ENCODE assay signal across 8 mouse cellular contexts in genomic region chr11:88849732-88850131, GRCm38 (mm10). TPM values are rescaled to one million over a fixed set of nuclear protein-coding genes. Genes with fewer than 3 reads are reported as not detected.
DNase-seq lines count a peak whose midpoint lies in the region; ATAC-seq lines count a peak whose summit lies in the region.

No protein-coding gene starts in this region.

- H3K4me1 ChIP-seq in midbrain, embryonic 11.5 days (ENCODE audit: control insufficient read depth, insufficient read depth, low read length): no peaks in the 10 kb centered on the region; the same call in 1 of the 2 replicates
- H3K4me1 ChIP-seq in midbrain, embryonic 15.5 days: peaks cover 13% of the 10 kb centered on the region; the same call in 1 of the 2 replicates
- H3K4me1 ChIP-seq in intestine, embryonic 16.5 days (ENCODE audit: control insufficient read depth, insufficient read depth, low read length): peaks cover 24% of the 10 kb centered on the region
- peaks cover 17% of the 10 kb centered on the region for H3K4me1 ChIP-seq in stomach, embryonic 15.5 days

- no peak for DNase-seq in frontal cortex, postnatal 14 days (ENCODE audit: low spot score in 2 of 2)
- no peak for DNase-seq in midbrain, embryonic 11.5 days (ENCODE audit: low spot score, missing footprints)
- no peak for DNase-seq in adrenal gland, adult 18-20 months (ENCODE audit: low spot score in 2 of 2)
- DNase-seq in urinary bladder, postnatal 36 days (ENCODE audit: low spot score in 2 of 2): no peak

- no peaks in the 10 kb centered on the region for H3K9me3 ChIP-seq in midbrain, embryonic 11.5 days (ENCODE audit: control insufficient read depth, low read length)
- no peaks in the 10 kb centered on the region for H3K9me3 ChIP-seq in midbrain, embryonic 15.5 days
- H3K9me3 ChIP-seq in intestine, embryonic 16.5 days (ENCODE audit: control insufficient read depth, low read length): no peaks in the 10 kb centered on the region
- no peaks in the 10 kb centered on the region for H3K9me3 ChIP-seq in stomach, embryonic 15.5 days

- H3K4me3 ChIP-seq in midbrain, embryonic 11.5 days (ENCODE audit: low read depth, low read length): no peak overlapping the region
- no peak overlapping the region for H3K4me3 ChIP-seq in midbrain, embryonic 15.5 days
- no peak overlapping the region for H3K4me3 ChIP-seq in intestine, embryonic 16.5 days (ENCODE audit: low read length)
- H3K4me3 ChIP-seq in stomach, embryonic 15.5 days (replicated peaks): no peak overlapping the region

- 88% methylated on average over 3 of the region's 3 CpGs for WGBS in midbrain, embryonic 11.5 days
- WGBS in midbrain, embryonic 15.5 days: 80% methylated on average over 3 of the region's 3 CpGs
- 59% methylated on average over 3 of the region's 3 CpGs for WGBS in intestine, embryonic 16.5 days
- 53% methylated on average over 3 of the region's 3 CpGs for WGBS in stomach, embryonic 15.5 days

- H3K9ac ChIP-seq in midbrain, embryonic 11.5 days (ENCODE audit: low read length): no peak overlapping the region
- H3K9ac ChIP-seq in midbrain, embryonic 15.5 days: no peak overlapping the region
- no peak overlapping the region for H3K9ac ChIP-seq in intestine, embryonic 16.5 days (ENCODE audit: low read depth, low read length)
- H3K9ac ChIP-seq in stomach, embryonic 15.5 days: no peak overlapping the region

- H3K4me2 ChIP-seq in midbrain, embryonic 11.5 days: no peak overlapping the region
- H3K4me2 ChIP-seq in midbrain, embryonic 15.5 days: no peak overlapping the region
- no peak overlapping the region for H3K4me2 ChIP-seq in intestine, embryonic 16.5 days (ENCODE audit: low read depth, low read length)
- no peak overlapping the region for H3K4me2 ChIP-seq in stomach, embryonic 15.5 days

- ATAC-seq in frontal cortex, adult (ENCODE audit: low TSS enrichment): peak; percentile 18; the same call in 1 of the 2 replicates
- ATAC-seq in midbrain, embryonic 11.5 days (ENCODE audit: low FRiP score): no peak
- no peak for ATAC-seq in midbrain, embryonic 15.5 days (replicated peaks)
- peak; percentile 44; the same call in 1 of the 2 replicates for ATAC-seq in intestine, embryonic 16.5 days
- ATAC-seq in stomach, embryonic 15.5 days (ENCODE audit: insufficient read depth, low FRiP score, low read depth): no peak; the same call in 1 of the 2 replicates

- 0 out of 2 replicates have a peak overlapping the region, but pooled peaks have one; percentile 20 for H3K27ac ChIP-seq in midbrain, embryonic 11.5 days (ENCODE audit: low read depth, low read length)
- H3K27ac ChIP-seq in midbrain, embryonic 15.5 days: no peak overlapping the region
- H3K27ac ChIP-seq in intestine, embryonic 16.5 days (ENCODE audit: low read length): peak overlapping the region; percentile 43
- peak overlapping the region; percentile 57 for H3K27ac ChIP-seq in stomach, embryonic 15.5 days

- H3K36me3 ChIP-seq in midbrain, embryonic 11.5 days (ENCODE audit: control insufficient read depth, insufficient read depth, low read length): peaks cover 3% of the 10 kb centered on the region; the same call in 1 of the 2 replicates
- peaks cover 7% of the 10 kb centered on the region for H3K36me3 ChIP-seq in midbrain, embryonic 15.5 days (replicated peaks)
- H3K36me3 ChIP-seq in intestine, embryonic 16.5 days (ENCODE audit: control insufficient read depth, insufficient read depth, low read length): 0 out of 2 replicates have a peak, but pooled peaks cover under 1% of the 10 kb centered on the region
- H3K36me3 ChIP-seq in stomach, embryonic 15.5 days: 0 out of 2 replicates have a peak, but pooled peaks cover 6% of the 10 kb centered on the region

- no peaks in the 10 kb centered on the region for H3K27me3 ChIP-seq in midbrain, embryonic 11.5 days (ENCODE audit: control insufficient read depth, insufficient read depth, low read length)
- H3K27me3 ChIP-seq in midbrain, embryonic 15.5 days (replicated peaks): no peaks in the 10 kb centered on the region
- H3K27me3 ChIP-seq in intestine, embryonic 16.5 days (replicated peaks; ENCODE audit: control insufficient read depth, insufficient read depth, low read length): no peaks in the 10 kb centered on the region
- H3K27me3 ChIP-seq in stomach, embryonic 15.5 days (replicated peaks): no peaks in the 10 kb centered on the region

RNA-seq across cellular contexts. Expression of gene Akap1, which starts 14.7 kb away (rescaled TPM):
- polyA plus RNA-seq in midbrain, embryonic 11.5 days (2014; fragmentation: Nextera tagmentation; extraction: Ambion mirVana): 13.0 and 13.6 TPM in 2 replicates
- 34.9 and 35.4 TPM in 2 replicates for polyA plus RNA-seq in midbrain, embryonic 15.5 days (2015; fragmentation: Nextera tagmentation; extraction: Ambion mirVana)
- polyA plus RNA-seq in intestine, embryonic 16.5 days (2015; fragmentation: Nextera tagmentation; extraction: Ambion mirVana): 27.5 and 28.7 TPM in 2 replicates
- 23.5 and 24.6 TPM in 2 replicates for polyA plus RNA-seq in stomach, embryonic 15.5 days (2015; fragmentation: Nextera tagmentation; extraction: Ambion mirVana)
- 100 to 1,000 TPM; 107 to 121 TPM for total RNA-seq in adrenal gland, adult 18-20 months (2021)

Comparison
In these comparisons a context has a peak if more than half of its experiments do, and no peak if none do; other contexts are left out.
1. ATAC-seq: peak in frontal cortex, adult (single experiment) and intestine, embryonic 16.5 days (single experiment); none in midbrain, embryonic 11.5 days (single experiment), midbrain, embryonic 15.5 days (single experiment) and stomach, embryonic 15.5 days (single experiment).